Mouse (Mus musculus) left cerebral cortex, adult 2 months (tissue): ENCODE data around the gene Lcmt1. TPM values are rescaled to one million over a fixed set of nuclear protein-coding genes. Genes with fewer than 3 reads are reported as not detected.

Experiments used
- DNase-seq, 2 experiments: peaks; one replicate each; pipeline ENCODE4 v3.0.0; 2021 to 2022; ENCODE audit warnings: low spot score in 2 of 2, mixed read lengths in 1 of 2; ENCODE audit errors: extremely low spot score in 1 of 2
- H3K27ac ChIP-seq: fragments of 200-600 bp; 2 replicates; pipeline ENCODE4 v1.8.1; 2022
- H3K4me3 ChIP-seq: fragments of 200-600 bp; 2 replicates; pipeline ENCODE4 v1.8.1; 2022
- CTCF ChIP-seq: fragments of 200-600 bp; IDR thresholded peaks from 2 replicates; pipeline ENCODE4 v1.8.1; 2022; ENCODE audit warnings: antibody characterized with exemption, mild to moderate bottlenecking, moderate library complexity
- intact Hi-C: fragments of 180-260 bp; cut with DNase I; formaldehyde crosslinking; loops from one replicate; pipeline ENCODE4 v1.15.1; 2025
- long read RNA-seq, 2 experiments: library from polyadenylated mRNA; stranded (forward); transcript quantifications; one replicate each; pipeline ENCODE4 v2.0.0; 2021; ENCODE audit warnings: borderline mapping rate in 2 of 2
- total RNA-seq, 2 experiments: library from RNA; stranded (reverse); gene quantifications; 2 replicates each; pipeline ENCODE4 v1.2.3; 2021

Gene Lcmt1
- 10 to 100 TPM; 82.1 to 88.2 TPM for total RNA-seq
- long read RNA-seq, experiment 1, transcript Lcmt1-201 (11 exons, 1,369 nt) = major isoform, 41 of 58 reads
- long read RNA-seq, experiment 1, partial matches to known transcripts = 5 of 58 reads
- long read RNA-seq, experiment 1, other reads (novel, unspliced or antisense) = 11 of 58 reads
- long read RNA-seq, experiment 2, transcript Lcmt1-201 (11 exons, 1,369 nt) = major isoform, 27 of 40 reads
- long read RNA-seq, experiment 2, partial matches to known transcripts = 3 of 40 reads
- long read RNA-seq, experiment 2, other reads (novel, unspliced or antisense) = 10 of 40 reads

GRCm38 (mm10) chr7:123369759-123370481 is at the start of gene Lcmt1, which contains the start of gene Arhgap17:
Lcmt1 (plus strand) TSS chr7:123369784.
Arhgap17 (minus strand) TSS chr7:123369915.
- peak; percentile 95 to 96 for DNase-seq
- TF ChIP-seq CTCF = peak; percentile 12; the same call in 1 of the 2 replicates
- H3K4me3 ChIP-seq = peak within 1 kb of the TSS; percentile 84
- peak within 1 kb of the TSS; percentile 78 for H3K27ac ChIP-seq
- intact Hi-C loops = loop anchor here (10.0 kb wide), 1 partner anchor 165 kb away; no protein-coding TSS in a partner anchor

GRCm38 (mm10) chr7:123322452-123323121 is 47.0 kb upstream of the Lcmt1 start:
- no peak for DNase-seq
- Histone ChIP-seq H3K27ac (no peak overlapping the region), H3K4me3 (no peak overlapping the region)
- intact Hi-C loops = no loop called here
- TF ChIP-seq CTCF = no peak

GRCm38 (mm10) chr7:123323388-123323787 is 46.2 kb upstream of the Lcmt1 start:
- intact Hi-C loops = no loop called here
- no peak for DNase-seq
- no peak overlapping the region for H3K4me3 ChIP-seq
- no peak overlapping the region for H3K27ac ChIP-seq
- no peak for TF ChIP-seq CTCF

DNA sequence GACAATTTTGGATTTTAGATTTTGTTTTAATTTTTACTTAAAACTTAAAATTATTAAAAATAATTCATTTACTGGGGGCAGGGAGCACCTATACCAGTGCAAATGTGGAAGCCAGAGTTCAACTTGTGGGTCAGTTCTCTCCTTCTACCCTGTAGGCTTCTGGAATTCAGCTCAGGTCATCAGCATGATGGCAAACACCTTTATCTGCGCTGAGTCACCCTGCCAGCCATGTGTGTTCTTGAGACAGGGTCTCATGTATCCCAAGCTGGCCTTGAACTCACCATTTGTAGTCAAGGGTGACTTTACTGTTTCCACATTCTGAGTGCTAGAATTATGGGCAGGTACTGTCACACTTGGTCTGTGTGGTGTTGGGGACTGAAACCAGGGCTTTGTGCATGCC is 45.5 kb upstream of the Lcmt1 start:
- no peak for TF ChIP-seq CTCF
- intact Hi-C loops = no loop called here

DNA sequence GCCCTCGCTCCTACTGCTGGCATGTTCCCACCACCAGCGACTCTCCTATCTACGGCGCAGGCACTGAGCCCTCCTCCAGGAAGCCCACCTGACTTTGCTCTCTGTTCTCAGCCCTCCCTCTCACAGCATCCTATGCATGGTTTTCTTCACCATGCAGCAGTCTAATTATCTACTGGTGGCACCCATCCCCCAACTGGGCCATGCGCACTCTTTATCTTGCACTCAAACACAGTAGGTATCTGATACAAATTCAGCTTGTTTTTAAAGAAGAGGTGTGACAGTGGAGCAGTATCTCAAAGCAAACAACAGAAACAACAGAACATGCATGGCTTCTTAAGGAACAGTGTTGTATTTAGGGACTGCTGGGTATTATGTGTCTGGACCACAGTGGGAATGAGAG is 43.5 kb upstream of the Lcmt1 start:
- no peak for DNase-seq
- Histone ChIP-seq H3K27ac (no peak overlapping the region), H3K4me3 (no peak overlapping the region)
- intact Hi-C loops = loop anchor here (5.0 kb wide), 1 partner anchor 36 kb away; no protein-coding TSS in a partner anchor
- TF ChIP-seq CTCF = no peak

More for the DNA sequence above, 45.5 kb upstream of the Lcmt1 start:
- no peak overlapping the region for H3K4me3 ChIP-seq
- DNase-seq = no peak
- H3K27ac ChIP-seq = no peak overlapping the region

DNA sequence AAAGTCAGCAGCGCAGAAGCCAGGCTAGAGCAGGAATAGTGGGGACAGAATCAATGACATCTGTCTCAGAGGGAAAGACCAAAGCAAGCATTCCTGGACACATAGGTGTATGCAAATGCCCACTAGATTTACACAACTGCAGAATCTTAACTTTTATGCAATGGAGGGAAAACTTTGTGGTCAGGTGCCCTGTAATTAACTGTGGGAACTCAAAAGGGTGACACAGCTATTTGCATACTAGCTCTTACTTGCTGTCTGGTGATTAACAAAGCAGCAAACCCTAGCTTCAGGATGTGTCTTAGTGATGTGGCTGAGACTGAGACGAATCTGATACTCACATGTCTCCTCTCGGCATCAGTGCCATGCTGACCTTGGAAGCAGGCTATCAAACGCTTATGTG is 42.7 kb upstream of the Lcmt1 start:
- H3K4me3 ChIP-seq = no peak overlapping the region
- no peak for DNase-seq
- no peak for TF ChIP-seq CTCF
- H3K27ac ChIP-seq = no peak overlapping the region; the same call in 1 of the 2 replicates
- intact Hi-C loops = loop anchor here (5.0 kb wide), 1 partner anchor 35 kb away; no protein-coding TSS in a partner anchor

DNA sequence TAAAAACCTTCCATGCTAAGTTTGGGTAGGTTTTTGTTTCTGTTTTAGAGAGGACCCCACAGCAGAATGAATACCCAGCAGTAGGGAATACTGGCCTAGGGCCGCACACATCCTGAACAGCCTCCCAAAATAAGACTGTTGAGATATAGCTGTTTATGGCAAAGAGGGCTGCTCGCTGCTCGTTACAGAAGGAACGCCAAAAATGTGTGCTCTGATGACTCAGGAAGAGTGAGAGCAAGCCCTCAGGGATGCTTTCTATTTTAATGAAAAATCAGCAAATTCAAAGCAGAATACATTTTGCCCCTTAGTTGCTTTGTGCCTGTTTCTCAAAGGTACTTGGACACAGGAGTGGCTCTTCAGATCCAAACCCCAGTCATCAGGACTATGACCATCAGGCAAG is 41.7 kb upstream of the Lcmt1 start:
- Histone ChIP-seq H3K27ac (peak overlapping the region; percentile 42), H3K4me3 (no peak overlapping the region)
- TF ChIP-seq CTCF = no peak
- intact Hi-C loops = loop anchor here (5.0 kb wide), 1 partner anchor 34 kb away; no protein-coding TSS in a partner anchor
- DNase-seq = no peak

DNA sequence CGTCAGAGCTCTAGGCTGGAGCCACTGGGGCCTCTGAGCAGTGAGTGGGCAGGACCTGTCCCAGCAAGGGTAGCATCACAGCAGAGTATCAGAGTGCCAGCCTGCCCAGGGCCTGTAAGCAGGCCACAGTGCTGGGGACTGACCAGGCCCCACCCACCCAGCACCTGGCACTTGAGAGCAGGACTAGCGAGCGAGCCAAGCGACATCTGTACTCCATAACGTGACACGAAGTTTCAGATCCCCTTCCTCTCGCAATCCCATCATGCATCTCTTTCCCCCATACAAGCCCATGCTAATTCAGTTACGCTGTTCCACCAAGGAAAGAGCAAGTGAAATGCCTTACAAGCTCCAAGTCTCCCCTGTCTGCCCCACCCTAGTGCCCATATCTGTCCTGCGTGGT is 39.1 kb upstream of the Lcmt1 start:
- intact Hi-C loops = no loop called here
- TF ChIP-seq CTCF = no peak
- H3K27ac ChIP-seq = no peak overlapping the region
- no peak overlapping the region for H3K4me3 ChIP-seq
- no peak for DNase-seq

GRCm38 (mm10) chr7:123336322-123336721 is 33.3 kb upstream of the Lcmt1 start:
- intact Hi-C loops = no loop called here
- Histone ChIP-seq H3K4me3 (no peak overlapping the region), H3K27ac (peak overlapping the region; percentile 42)
- TF ChIP-seq CTCF = no peak
- no peak for DNase-seq

DNA sequence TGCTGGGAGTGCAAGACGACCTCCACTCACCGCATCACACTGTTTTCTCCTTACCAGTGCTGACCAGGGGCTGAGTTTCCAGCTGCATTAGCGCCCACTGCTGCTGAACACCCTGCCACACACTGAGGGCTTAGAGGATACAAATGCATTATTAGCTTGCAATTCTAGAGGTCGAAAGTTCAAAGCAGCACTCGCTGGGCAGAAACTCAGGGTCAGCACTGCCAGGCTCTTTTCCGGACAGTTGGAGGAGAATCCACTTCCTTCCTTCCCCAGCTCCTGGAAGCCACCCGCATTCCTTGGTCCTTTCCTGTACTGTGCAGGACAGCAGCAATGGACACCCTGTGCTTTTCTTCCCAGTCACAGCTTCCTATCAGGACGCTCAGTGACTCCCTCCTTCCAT is 31.2 kb upstream of the Lcmt1 start:
- no peak for DNase-seq
- TF ChIP-seq CTCF = no peak
- Histone ChIP-seq H3K27ac (no peak overlapping the region), H3K4me3 (no peak overlapping the region)
- intact Hi-C loops = no loop called here

DNA sequence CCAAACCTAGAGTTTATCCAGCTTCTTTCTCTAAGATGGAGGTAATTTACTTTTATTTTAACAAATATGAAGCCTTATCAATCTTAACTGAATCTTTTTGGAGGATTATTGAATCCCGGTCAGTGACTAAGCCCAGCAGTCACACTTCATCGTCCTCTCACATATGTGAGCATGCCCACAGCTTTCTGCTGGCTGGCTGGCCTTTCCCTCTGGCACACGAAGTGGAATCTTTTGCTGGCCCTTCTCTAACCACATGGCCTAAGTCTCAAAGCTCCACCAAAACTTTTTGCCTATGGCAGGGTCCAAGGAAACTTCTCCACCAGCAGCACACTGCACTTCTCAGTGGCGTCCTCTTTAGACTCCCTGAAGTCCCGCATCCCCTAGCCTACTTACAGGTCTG is 27.7 kb upstream of the Lcmt1 start:
- TF ChIP-seq CTCF = no peak

More for the DNA sequence above, 27.7 kb upstream of the Lcmt1 start:
- H3K4me3 ChIP-seq = no peak overlapping the region
- no peak for DNase-seq
- H3K27ac ChIP-seq = no peak overlapping the region; the same call in 1 of the 2 replicates
- intact Hi-C loops = no loop called here
